Mouse (Mus musculus) lung, postnatal 0 days (tissue): ENCODE data around the gene Pan3.

ENCODE experiments used
- CTCF ChIP-seq: IDR thresholded peaks from 2 replicates; pipeline ENCODE4 v1.5.1; 2016; ENCODE audit warnings: antibody characterized with exemption, mild to moderate bottlenecking
- EP300 ChIP-seq: IDR thresholded peaks from 2 replicates; pipeline ENCODE4 v1.6.1; 2016; ENCODE audit warnings: antibody characterized with exemption, mild to moderate bottlenecking, control low read depth

DNA sequence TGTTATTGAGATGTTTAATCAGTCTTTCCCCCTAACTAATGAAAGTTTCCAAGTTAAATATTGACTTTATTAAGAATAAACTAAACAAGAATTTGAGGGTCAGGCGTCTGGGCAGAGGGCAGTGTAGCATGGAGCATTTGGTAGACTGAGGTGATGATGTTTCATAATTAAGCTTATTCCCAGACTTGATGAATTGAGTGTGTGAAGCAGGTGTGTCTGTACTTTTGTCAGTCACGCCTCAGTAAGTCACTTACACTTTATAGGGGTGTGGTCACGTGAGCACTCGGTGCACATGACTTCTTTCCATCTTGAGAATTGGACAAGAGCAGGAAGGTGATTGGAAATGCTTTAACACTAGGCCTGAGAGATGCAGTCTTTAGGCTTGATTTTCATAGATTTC, 26.5 kb downstream of the Pan3 start:
- no peak for TF ChIP-seq CTCF
- no peak for TF ChIP-seq EP300
